8 mouse cellular contexts compared by ENCODE assay signal in genomic region chrX:169798987-169799680, GRCm38 (mm10). TPM values are rescaled to one million over a fixed set of nuclear protein-coding genes. Genes with fewer than 3 reads are reported as not detected.
DNase-seq lines count a peak whose midpoint lies in the region; ATAC-seq and TF ChIP-seq lines count a peak whose summit lies in the region.

No protein-coding gene starts in this region.

- TF ChIP-seq POLR2A in cerebellum, adult 2 months (IDR thresholded peaks at IDR 0.05; ENCODE audit: borderline replicate concordance, insufficient read depth, low read length) = no peak

- no peak for TF ChIP-seq CTCF in cerebellum, adult 2 months (IDR thresholded peaks at IDR 0.05; ENCODE audit: borderline replicate concordance, insufficient read depth, low read depth, low read length)

- no peak overlapping the region for H3K9ac ChIP-seq in intestine, embryonic 15.5 days
- no peak overlapping the region for H3K9ac ChIP-seq in limb, embryonic 15.5 days
- 0 out of 2 replicates have a peak overlapping the region, but pooled peaks have one; percentile 38 for H3K9ac ChIP-seq in neural tube, embryonic 12.5 days

- 3% methylated on average over 11 of the region's 11 CpGs for WGBS in cerebellum, adult 2 months
- 6% methylated on average over 11 of the region's 11 CpGs for WGBS in intestine, embryonic 15.5 days
- 8% methylated on average over 11 of the region's 11 CpGs for WGBS in limb, embryonic 15.5 days
- 9% methylated on average over 11 of the region's 11 CpGs for whole genome bisulfite sequencing in neural tube, embryonic 12.5 days

- peak; percentile 47 for DNase-seq in layer of hippocampus, adult 11-12 months (ENCODE audit: low spot score)
- DNase-seq in layer of hippocampus, postnatal 36 days = no peak
- peak; percentile 10 to 57 for DNase-seq in cerebellum, adult 2 months
- no peak for DNase-seq in urinary bladder, postnatal 4 days (ENCODE audit: low spot score in 2 of 2)

- no peaks in the 10 kb centered on the region for H3K9me3 ChIP-seq in intestine, embryonic 15.5 days
- H3K9me3 ChIP-seq in limb, embryonic 15.5 days = no peaks in the 10 kb centered on the region
- H3K9me3 ChIP-seq in neural tube, embryonic 12.5 days = no peaks in the 10 kb centered on the region

- H3K27ac ChIP-seq in cerebellum, adult 2 months (ENCODE audit: insufficient read depth, low read length) = no peak overlapping the region
- H3K27ac ChIP-seq in intestine, embryonic 15.5 days = no peak overlapping the region
- H3K27ac ChIP-seq in limb, embryonic 15.5 days = no peak overlapping the region
- H3K27ac ChIP-seq in neural tube, embryonic 12.5 days = no peak overlapping the region

- ATAC-seq in granulocyte monocyte progenitor cell, adult 5-6 weeks (replicated peaks; ENCODE audit: poor library complexity, severe bottlenecking) = 0 out of 2 replicates have a peak, but pooled peaks have one; percentile 34
- ATAC-seq in intestine, embryonic 15.5 days = no peak
- ATAC-seq in limb, embryonic 15.5 days (ENCODE audit: insufficient number of reproducible peaks, low FRiP score, low TSS enrichment, low read depth) = no peak
- ATAC-seq in neural tube, embryonic 12.5 days (ENCODE audit: low FRiP score, low read depth) = peak; percentile 58; the same call in 1 of the 2 replicates

- no peaks in the 10 kb centered on the region for H3K27me3 ChIP-seq in cerebellum, adult 2 months (ENCODE audit: control insufficient read depth, insufficient read depth, low read length)
- no peaks in the 10 kb centered on the region for H3K27me3 ChIP-seq in intestine, embryonic 15.5 days (replicated peaks)
- no peaks in the 10 kb centered on the region for H3K27me3 ChIP-seq in limb, embryonic 15.5 days
- H3K27me3 ChIP-seq in neural tube, embryonic 12.5 days (replicated peaks) = no peaks in the 10 kb centered on the region

- H3K4me1 ChIP-seq in cerebellum, adult 2 months (ENCODE audit: control insufficient read depth, insufficient read depth, low read length) = no peaks in the 10 kb centered on the region
- no peaks in the 10 kb centered on the region for H3K4me1 ChIP-seq in intestine, embryonic 15.5 days (replicated peaks)
- H3K4me1 ChIP-seq in limb, embryonic 15.5 days = no peaks in the 10 kb centered on the region
- H3K4me1 ChIP-seq in neural tube, embryonic 12.5 days = no peaks in the 10 kb centered on the region

- no peak overlapping the region for H3K4me3 ChIP-seq in cerebellum, adult 2 months (replicated peaks; ENCODE audit: insufficient read depth, low read depth, low read length)
- H3K4me3 ChIP-seq in intestine, embryonic 15.5 days (replicated peaks) = no peak overlapping the region
- peak overlapping the region; percentile 27 for H3K4me3 ChIP-seq in limb, embryonic 15.5 days
- peak overlapping the region; percentile 23; the same call in 1 of the 2 replicates for H3K4me3 ChIP-seq in neural tube, embryonic 12.5 days

- 0 out of 2 replicates have a peak overlapping the region, but pooled peaks have one; percentile 26 for H3K4me2 ChIP-seq in intestine, embryonic 15.5 days (replicated peaks)
- H3K4me2 ChIP-seq in limb, embryonic 15.5 days = no peak overlapping the region
- H3K4me2 ChIP-seq in neural tube, embryonic 12.5 days (replicated peaks) = peak overlapping the region; percentile 25; the same call in 1 of the 2 replicates

- H3K36me3 ChIP-seq in intestine, embryonic 15.5 days = no peaks in the 10 kb centered on the region
- H3K36me3 ChIP-seq in limb, embryonic 15.5 days = no peaks in the 10 kb centered on the region
- no peaks in the 10 kb centered on the region for H3K36me3 ChIP-seq in neural tube, embryonic 12.5 days

RNA-seq across cellular contexts. Expression of gene 4933400A11Rik, which starts 19.7 kb away (rescaled TPM):
- total RNA-seq in layer of hippocampus, postnatal 36 days (2021) = not detected
- polyA plus RNA-seq in cerebellum, adult 2 months (2012; rRNA removed) = not detected in 2 replicates
- total RNA-seq in granulocyte monocyte progenitor cell, adult 5-6 weeks (2014; fragmentation: Nextera tagmentation) = not detected in 2 replicates
- total RNA-seq in granulocyte monocyte progenitor cell, adult 5-6 weeks (2017) = not detected in 2 replicates
- 0.15 and 0.25 TPM in 2 replicates for polyA plus RNA-seq in intestine, embryonic 15.5 days (2015; fragmentation: Nextera tagmentation; extraction: Ambion mirVana)
- polyA plus RNA-seq in limb, embryonic 15.5 days (2015; fragmentation: Nextera tagmentation; extraction: Ambion mirVana) = 0.18 and 0.26 TPM in 2 replicates
- not detected in 2 replicates for polyA plus RNA-seq in neural tube, embryonic 12.5 days (2016; fragmentation: Nextera tagmentation; extraction: Ambion mirVana)

Comparison
In these comparisons a context has a peak if more than half of its experiments do, and no peak if none do; other contexts are left out.
1. DNase-seq: peak in layer of hippocampus, adult 11-12 months (single experiment) and cerebellum, adult 2 months (2 of 2); none in layer of hippocampus, postnatal 36 days (0 of 2) and urinary bladder, postnatal 4 days (0 of 2).
2. H3K4me3 ChIP-seq: peak in limb, embryonic 15.5 days (single experiment) and neural tube, embryonic 12.5 days (single experiment); none in cerebellum, adult 2 months (single experiment) and intestine, embryonic 15.5 days (single experiment).
3. ATAC-seq: peak in granulocyte monocyte progenitor cell, adult 5-6 weeks (single experiment) and neural tube, embryonic 12.5 days (single experiment); none in intestine, embryonic 15.5 days (single experiment) and limb, embryonic 15.5 days (single experiment).